Mouse (Mus musculus) forelimb bud, embryonic 11.5 days (tissue): ENCODE results near the gene Atg9a.

ENCODE experiments used
- DNase-seq: peaks from one replicate; pipeline ENCODE4 v3.0.0-alpha.2; 2012; ENCODE audit warnings: low read depth, low spot score

The Atg9a gene

DNA sequence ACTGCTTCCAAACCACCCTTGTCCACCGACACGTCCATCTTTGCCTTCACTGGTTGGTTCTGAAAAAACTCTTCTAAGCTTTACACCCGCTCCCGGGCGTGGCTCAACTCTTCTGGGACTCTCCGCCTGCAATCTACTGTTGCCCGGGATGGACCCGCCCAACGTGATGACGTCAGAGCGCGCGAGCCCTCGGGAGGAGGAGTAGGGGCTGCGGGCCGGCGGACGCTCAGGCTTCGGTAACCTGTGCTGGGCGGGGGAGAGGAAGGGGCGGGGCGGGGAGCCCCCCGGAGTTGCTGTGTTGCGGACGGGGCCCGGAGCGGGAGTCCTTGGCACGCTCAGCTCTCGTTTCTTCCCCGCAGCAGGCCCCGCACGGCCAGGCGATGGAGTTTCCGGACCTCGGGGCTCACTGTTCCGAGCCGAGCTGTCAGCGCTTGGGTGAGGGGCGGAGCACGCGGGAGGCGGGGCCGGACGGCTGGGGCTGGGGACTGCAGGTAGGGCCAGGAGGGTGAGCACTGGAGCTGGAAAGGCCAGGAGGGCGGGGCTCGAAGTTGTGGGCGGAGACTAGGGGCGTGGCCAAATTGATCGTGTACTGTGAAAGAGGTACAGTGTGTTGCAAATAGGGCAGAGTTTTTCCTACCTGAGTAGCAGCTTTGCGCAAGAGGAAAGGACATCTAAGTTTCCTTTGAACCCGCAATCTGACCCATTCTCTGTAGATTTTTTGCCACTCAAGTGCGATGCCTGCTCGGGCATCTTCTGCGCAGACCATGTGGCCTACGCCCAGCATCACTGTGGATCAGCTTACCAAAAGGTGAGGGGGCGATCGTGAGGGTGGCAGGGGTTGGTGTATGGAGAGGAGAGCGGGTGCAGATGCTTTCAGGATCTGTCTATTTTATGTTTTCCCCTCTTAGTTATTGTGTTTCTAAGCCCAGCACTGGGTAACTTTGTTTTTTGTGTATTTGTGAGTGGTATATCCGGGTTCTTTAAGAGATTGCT, 23.2 kb downstream of the Atg9a start, which contains the start of gene Zfand2b:
Gene Zfand2b (plus strand): TSS at position 175 of the 993 bp plus-strand sequence.
- DNase-seq: peak; percentile 94

DNA sequence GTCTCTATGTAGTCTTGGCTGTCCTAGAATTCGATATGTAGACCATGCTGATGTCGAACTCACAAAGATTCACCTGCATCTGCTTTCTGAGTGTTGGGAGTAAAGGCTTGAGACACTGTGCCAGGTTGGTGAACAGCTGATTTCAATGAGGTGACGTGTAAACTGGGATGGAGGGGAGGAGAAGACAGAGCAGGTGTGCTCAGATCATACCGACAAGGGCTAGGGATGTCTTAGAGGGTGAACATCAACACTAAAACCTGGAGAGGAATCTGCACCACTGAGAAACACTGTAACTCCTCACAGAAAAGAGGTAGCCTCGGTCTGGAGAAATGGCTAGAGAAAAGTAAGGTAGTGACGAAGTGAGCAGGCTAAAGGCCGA, 23.9 kb downstream of the Atg9a start:
- DNase-seq: no peak

DNA sequence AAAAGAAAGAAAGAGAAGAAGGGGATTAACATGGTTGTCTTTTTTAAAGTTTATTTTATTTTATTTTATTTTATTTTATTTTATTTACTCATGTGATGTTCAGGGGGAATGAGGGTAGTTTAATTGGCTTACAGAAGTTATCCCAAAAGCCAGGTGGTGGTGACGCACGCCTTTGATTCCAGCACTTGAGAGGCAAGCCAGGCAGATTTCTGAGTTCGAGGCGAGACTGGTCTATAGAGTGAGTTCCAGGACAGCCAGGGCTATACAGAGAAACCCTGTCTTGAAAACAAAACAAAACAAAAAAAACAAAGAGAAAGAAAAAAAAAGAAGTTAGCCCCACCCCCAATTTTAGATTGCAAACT, 31.8 kb downstream of the Atg9a start:
- no peak for DNase-seq

DNA sequence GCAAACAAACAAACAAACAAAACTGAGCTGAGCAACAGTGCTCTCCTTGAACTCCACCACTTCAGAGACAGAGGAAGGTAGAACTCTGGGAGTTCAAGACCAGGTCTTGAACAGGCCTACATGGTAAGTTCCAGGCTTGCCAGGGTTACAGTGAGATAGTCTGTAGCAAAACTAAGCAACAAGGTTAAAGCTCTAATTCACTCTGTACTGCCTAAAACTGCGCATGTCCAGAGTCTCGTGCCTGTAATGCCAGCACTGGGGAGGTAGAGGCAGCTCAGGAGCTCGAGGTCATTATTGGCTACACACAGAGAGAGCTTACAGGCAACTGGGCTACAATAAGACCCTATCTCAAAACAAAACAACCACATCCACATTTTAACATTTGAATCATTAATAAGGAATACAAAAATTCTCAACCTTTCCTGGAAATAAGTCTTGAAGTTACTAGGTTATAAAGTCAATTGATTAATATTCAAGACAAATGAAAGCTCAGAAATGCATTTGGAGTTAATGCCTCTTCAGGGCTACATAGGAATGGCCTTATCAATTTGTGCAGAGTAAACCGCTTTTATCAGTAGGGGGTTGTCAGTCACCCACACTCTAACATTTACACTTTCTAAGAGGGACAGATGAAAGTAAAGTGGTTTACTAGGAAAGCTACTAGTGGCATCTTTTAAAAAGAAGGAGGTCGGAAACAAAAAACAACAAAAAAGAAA, 32.3 kb downstream of the Atg9a start:
- no peak for DNase-seq

DNA sequence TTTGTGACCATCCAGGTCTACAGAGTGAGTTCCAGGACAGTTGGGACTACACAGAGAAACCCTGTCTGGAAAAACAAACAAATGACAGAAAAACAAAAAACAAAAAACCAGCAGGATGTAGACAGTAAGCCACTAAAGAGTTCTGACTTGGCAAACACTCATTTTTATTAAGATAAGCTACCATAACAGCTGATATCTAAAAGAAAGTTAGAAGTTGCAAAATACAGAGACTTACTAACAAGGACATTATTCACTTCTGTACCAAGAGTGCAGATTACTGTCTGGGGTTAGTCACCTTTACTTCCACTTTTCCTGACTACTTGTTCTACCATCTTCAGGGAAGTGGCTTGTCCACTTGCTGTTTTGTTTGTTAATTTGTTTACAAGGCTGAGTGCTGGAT, 33.0 kb downstream of the Atg9a start:
- no peak for DNase-seq

GRCm38 (mm10) chr1:75155837-75156236, 36.2 kb downstream of the Atg9a start:
- no peak for DNase-seq

DNA sequence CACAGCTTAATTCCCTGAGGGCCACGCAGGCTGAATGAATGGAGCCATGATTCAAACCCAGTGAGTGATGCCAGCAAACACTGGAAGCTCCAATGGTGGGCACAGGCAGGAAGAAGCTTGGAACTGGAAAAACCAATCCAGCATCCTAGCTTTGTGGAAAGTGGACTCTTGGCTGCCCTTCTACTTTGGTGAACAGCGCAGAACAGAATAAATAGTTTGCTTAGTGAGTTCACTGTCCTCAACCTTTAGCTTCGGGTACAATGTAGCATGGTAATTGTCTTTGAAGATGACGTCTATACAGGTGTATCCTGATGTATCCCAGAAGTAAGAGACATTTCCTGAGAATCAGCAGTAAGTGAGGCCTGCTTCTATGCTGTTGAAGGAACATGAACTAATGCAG, 43.3 kb downstream of the Atg9a start:
- DNase-seq: no peak

DNA sequence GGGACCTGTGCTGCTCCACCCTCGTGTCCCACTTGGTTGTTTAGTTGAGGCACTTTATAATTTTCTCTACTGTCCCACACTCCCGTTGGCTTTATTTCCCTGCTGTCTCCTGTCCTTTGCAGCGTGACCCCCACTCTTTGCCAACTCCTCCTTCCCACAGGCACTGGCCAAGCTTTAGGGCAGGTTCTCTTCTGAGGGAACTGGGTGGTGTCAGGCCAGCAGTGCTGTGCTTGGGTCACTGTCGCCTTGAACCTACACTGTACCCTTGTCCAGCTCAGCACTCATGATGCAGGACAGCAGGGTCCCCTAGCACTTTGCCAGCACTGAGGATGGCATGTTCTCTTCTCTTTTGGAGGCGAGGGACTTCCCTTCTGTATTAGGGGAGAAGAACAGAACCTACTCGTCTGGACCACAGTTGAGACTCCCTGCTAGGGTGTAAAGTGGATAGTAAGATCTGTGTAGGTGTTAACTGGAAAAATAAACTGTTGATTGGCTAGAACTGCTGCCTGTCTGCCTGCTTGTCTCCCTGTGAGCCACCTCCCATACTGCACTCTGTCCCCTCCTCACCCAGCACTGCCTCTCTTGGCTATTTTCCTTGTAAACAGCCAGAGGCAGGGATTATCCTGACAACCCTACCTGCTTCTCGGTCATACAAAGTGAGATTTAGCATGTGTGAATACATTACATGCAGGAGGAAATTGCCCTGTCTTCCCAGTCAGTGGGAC, 44.4 kb downstream of the Atg9a start:
- no peak for DNase-seq

DNA sequence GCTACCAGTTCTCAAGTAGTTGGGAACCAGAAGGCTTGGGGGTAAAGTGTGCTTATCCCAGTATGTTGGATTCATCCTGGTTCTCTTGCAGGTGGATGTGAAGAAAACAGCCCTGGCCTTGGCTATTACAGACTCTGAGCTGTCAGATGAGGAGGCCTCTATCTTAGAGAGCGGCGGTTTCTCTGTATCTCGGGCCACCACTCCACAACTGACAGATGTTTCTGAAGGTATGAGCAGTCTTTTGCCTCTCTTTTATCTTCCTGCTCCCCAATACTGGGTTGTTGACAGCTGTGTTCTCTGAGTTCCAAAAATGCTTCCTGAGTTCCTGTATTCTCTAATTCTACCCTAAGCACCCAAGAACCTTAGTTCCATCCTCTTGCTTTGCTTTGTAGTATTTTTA, 46.4 kb downstream of the Atg9a start:
- no peak for DNase-seq

DNA sequence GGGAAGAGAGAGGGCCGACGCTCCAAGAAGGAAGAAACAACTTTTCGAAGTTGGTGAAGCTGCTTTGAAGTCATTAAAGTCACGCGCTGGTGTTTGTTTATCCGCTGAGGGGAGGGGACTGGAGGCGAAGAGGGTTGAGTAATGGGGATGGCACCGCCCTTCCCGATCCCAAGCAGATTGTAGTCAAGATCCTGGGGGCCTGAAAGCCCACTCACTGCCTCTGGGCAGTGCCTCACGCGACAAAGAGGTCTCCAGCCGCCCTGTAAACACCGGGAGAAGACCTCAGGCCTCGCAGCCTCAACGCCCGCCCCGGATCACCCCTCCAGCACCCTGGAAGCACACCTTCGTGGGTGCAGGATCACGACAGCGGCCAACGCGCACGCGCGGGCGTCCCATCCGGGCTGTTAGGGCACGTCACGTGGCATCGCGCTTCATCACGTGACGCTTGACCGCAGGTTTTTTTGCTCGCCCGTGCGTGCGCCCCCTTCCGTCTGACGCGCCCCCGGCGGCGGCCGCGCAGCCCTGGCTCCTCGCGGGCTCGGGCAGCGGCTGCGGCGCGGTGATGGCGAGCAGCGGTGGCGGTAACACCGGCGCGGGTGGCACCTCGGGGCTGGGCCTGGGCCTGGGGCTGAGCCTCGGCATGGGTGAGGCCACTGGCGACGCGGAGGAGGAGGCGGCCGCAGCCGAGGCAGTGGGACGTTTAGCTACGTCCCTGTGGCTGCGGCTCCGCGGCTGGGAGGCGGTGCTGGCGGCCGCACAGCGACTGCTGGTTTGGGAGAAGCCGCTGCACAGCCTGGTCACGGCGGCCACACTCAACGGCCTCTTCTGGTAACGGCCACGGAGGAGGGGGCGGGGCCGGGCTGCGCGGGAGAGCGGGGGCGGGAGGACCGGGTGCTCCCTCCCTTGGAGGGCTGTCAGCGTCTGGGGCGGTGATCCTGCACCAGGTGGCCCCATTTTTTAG, 49.4 kb downstream of the Atg9a start, which contains the start of the genes Cnppd1 and Retreg2:
Gene Cnppd1 (minus strand): TSS at position 411 of the 961 bp plus-strand sequence.
Gene Retreg2 (plus strand): TSS at position 478 of the 961 bp plus-strand sequence.
- peak; percentile 97 for DNase-seq

GRCm38 (mm10) chr1:75141486-75142190, 50.4 kb downstream of the Atg9a start:
- DNase-seq: peak; percentile 29

DNA sequence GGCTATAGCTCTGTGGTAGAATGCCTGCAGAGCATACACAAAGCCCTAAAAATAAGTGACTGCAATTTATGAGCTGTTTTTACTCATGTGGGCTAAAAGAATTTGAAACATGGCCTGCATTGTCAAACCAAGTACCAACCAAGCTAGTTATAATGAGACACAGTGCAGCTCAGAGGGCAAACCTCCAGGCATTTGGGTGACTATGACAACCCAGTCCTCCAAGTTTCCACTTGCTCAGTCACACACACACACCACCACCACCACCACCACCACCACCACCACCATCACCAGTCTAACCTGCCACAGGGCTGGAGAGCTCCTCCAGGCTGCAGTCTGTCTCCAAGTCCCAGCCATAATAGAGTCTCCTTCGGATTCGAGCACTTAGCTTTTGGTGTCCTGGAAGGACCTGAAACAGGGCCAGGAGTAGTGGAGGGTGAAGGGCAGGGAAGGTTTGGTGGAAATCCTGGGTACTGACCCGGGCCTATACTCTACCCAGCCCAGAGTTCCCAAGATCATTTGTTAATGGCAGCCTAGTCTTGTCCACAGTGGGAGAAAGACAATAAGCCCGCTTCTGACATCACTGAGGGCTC, 51.3 kb downstream of the Atg9a start:
- DNase-seq: no peak

DNA sequence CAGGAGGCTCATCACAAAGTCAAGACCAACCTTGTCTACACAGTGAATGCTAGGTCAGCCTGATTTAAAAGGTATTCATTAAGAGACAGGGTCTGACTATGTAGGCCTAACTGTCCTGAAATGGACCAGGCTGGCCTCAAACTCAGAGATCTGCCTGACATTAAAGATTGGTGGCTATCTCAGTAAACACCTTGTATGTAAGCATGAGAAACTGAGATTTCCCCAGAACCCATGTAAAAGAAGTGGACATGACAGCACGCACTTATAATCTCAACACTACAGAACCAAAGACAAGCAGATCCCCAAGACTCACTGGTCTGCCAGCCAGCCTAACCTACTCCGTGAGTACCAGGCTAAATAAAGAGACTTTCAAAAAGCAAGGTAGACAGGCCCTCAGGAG, 53.5 kb downstream of the Atg9a start:
- no peak for DNase-seq

GRCm38 (mm10) chr1:75136730-75137129, 55.3 kb downstream of the Atg9a start:
- no peak for DNase-seq

- DNase-seq: no peak
These were observed 55.7 kb downstream of the Atg9a start for GRCm38 (mm10) chr1:75136293-75136692.

DNA sequence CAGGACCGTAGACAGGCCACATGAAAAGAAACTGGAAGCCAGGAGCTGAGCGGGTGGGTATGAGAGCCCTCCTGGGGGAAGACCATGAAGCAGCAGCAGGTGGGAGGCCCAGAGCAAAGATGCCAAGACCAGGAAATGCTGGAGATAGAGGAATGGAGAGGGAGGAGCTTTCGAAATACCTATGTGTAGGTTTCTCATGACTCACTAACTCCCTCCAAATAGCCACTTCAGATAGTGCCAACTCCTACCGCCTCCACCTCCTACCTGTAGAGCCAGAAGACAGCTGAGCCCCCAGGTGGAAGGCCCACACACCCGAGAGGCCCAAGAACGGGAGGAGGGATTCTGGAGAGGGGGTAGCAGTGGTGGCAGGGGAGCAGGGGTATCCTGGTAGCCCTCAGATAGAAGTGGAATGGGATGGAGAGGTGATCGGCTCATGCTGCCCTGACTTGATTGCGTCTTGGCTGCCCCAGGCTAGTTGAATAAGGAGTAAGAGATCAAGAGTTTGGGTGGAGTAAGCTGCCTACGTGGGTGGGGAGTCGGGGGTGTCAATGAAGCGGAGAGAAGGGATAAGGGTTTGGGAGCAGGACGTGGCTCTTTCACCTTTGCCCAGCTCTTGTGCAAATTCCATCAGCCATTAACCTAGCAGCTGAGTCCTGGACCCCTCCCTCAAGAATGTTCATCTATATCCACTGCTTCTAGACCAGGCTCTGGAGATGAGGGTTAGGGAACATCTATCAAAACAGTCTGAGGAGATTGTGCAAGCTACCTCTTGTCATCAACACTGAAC, 58.4 kb downstream of the Atg9a start, which contains the start of gene Slc23a3:
Gene Slc23a3 (minus strand): TSS at position 470 of the 787 bp plus-strand sequence.
- DNase-seq: no peak
